Mouse (Mus musculus) left cerebral cortex, postnatal 10 days (tissue): ENCODE measurements around the gene Baiap2l1. TPM values are rescaled to one million over a fixed set of nuclear protein-coding genes. Genes with fewer than 3 reads are reported as not detected.
"Not testable (repeated sequence)": the region's sequence is repeated elsewhere in the genome, so short reads cannot be mapped to it uniquely, and the experiment has no call there.

Source experiments
- DNase-seq, 2 experiments: peaks; one replicate each; pipeline ENCODE4 v3.0.0; 2021 to 2022; ENCODE audit warnings: low spot score in 2 of 2, mixed read lengths in 1 of 2; ENCODE audit errors: extremely low spot score in 1 of 2
- intact Hi-C: fragments of 180-260 bp; cut with DNase I; formaldehyde crosslinking; loops from one replicate; pipeline ENCODE4 v1.15.1; 2025
- total RNA-seq, 2 experiments: library from RNA; stranded (reverse); gene quantifications; 2 replicates each; pipeline ENCODE4 v1.2.3; 2021

Gene Baiap2l1
- total RNA-seq, 2 experiments from 2014 or later = 0.30 to 0.41 TPM

DNA sequence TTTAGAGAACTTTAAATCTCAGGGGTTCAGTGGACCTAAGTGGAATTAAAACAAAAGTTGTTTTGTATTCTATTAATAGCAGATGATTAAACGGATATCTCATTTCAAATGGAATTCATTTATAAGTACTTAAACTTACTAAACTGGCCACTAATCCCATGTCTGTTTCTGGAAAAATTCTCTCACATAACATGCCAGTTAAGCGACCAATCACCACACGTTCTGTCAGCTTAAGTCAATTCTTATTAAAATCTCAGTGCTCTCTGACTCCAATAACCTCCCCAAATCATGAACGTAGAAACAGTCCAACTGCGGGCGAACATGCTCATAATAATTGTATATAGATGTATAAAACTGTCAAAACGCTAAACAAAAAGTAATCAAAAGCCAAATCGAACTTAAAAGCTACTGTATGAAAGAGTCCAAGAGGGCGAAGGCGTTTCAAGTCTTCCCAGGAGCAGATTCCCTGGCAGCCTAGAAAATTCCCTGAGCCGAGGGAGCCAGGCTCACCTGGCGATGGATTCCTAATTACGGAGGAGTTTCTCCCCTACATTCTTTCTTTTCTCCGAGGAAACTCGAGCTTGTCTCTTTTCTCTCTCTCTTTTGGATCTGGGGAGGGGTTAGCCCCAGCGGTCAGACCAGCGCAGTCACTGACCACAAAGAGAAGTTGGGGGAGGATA is 996 bp downstream of the Baiap2l1 start:
- DNase-seq = no peak
- intact Hi-C loops = no loop called here

DNA sequence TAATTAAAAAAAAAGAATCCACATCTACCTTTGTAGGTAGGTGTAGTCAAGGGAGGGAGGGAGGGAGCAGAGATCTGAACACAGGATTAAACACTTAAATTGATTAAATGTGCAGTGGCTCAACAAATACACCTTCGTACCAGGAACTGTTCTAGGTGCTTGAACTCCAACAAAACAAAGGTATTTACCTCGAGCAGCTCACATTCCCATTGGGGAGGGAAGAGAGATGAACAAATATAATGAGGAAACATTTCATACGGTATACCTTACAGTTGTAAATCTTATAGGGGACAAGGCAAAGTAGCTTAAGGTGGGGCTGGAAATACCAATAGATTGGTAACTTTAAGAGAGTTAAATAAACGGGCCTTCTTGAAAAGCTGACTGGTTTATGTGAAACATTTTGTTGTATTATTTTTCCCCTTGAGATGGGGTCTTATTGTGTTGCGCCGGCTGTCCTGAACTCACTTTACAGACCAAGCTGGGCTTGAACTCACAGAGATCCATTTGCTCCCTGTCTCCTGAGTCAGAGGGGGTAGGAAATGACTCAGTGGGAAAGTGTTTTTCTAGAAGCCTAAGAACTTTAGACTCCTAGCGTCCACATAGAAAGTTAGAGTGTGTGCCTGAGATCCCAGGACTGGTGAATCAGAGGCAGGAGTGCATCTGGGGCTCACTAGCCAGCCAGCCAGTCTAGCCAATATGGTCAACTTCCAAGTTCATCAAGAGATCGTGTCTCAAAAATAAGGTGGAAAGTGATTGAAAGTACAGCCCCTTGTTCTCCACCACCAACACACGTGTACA is 5.5 kb downstream of the Baiap2l1 start:
- no peak for DNase-seq
- intact Hi-C loops = no loop called here

DNA sequence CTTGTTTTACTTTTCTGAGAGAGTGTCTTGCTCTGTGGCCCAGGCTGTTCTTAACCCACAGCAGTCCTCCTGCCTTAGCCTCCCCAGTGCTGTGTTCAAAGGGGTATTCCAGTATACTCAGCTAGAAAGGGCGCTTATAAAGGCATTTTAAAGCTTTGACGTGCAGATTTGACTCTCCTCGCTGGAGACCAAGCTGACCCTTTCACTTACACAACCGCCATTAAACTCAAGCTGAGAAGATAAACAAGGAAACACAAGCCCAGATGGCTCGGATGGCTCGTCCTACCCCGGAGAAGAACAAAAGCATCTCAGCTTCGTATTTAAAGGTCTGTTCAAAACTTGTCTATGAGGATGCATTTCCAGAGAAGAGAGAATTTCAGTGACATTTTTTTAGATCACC is 6.7 kb downstream of the Baiap2l1 start:
- intact Hi-C loops = no loop called here
- no peak for DNase-seq

GRCm38 (mm10) chr5:144344592-144344991 is 13.3 kb downstream of the Baiap2l1 start:
- no peak for DNase-seq
- intact Hi-C loops = no loop called here

- intact Hi-C loops = no loop called here
- no peak for DNase-seq
These were observed 16.8 kb downstream of the Baiap2l1 start for GRCm38 (mm10) chr5:144341085-144341484.

DNA sequence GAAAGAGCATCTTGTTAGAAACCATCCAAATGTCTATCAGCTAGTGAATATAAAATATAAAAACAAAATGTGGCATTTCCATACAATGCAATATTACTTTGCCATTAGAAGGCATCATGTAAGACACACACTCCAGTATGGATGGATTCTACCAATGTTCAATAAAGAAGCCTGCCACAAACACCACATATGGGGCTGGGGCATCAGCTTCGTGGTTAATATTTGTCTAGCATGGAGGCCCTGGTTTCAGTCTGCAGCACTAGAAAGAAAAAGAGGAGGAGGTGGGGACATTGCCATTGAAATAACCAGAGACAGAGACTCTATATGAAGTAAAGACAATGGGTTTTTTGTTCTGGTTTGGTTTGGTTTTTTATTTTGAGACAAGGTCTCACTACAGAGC is 19.1 kb downstream of the Baiap2l1 start:
- DNase-seq = no peak
- intact Hi-C loops = no loop called here

GRCm38 (mm10) chr5:144335357-144335756 is 22.6 kb downstream of the Baiap2l1 start:
- DNase-seq, intact Hi-C loops: not testable (repeated sequence)

GRCm38 (mm10) chr5:144334010-144334409 is 23.9 kb downstream of the Baiap2l1 start:
- intact Hi-C loops = no loop called here
- no peak for DNase-seq

DNA sequence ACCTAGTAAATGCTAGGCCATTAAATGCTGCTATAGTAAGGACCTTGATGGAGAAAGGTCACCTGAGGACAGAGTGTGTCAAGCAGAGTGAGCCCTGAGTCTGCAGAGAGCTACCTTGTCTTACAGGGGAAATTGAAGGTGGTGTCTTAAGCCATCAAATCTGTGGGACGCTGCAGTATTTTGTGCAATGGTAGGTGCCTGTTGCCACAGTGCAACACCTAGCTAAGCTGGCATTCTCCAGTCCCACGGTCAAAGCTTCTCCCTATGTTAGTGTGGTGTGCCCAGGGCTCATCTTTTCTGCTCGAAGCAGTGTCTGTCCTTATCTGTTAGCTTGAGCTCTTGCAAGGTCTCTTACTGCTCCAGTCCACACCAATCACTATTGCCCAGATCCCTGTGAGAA is 35.2 kb downstream of the Baiap2l1 start:
- intact Hi-C loops = no loop called here
- no peak for DNase-seq

DNA sequence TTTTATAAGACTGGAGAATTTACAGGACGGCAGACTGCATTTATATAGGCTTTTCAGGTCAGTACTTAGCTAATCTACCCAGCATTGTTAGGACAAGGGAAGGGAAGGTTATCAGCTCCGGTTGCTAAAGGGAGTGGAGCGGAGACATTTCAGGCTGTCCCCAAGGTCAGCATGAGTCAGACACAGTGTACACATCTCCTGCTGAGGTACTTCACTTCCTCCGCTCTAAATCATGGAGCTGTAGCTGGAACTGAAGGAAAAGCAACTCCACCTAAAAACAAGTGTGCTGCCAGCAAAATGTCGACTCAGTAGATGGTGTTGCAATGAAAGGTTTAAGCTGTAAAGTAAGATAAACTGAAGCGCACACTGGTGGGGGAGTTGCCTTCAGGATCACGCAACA is 36.2 kb downstream of the Baiap2l1 start:
- DNase-seq = no peak
- intact Hi-C loops = no loop called here

DNA sequence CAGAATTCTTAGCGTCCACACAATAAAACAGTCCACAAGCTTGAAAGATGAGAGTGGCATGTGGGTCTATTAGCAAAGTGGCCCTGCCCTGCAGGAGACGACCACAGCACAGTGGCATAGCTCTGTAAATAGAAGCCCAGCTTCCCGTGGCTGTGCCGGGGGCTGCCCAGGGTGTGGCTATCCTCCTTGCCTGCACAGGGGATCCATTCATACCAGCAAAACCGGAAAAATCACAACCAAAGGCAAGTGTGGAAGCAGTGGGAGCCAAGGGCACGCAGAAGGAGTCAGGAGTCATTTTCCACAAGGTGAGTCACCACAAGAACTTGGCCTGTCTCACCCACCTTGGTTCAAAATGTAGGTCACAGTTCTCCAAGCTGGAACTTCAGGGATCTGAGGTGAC is 39.6 kb downstream of the Baiap2l1 start:
- intact Hi-C loops = no loop called here
- no peak for DNase-seq

DNA sequence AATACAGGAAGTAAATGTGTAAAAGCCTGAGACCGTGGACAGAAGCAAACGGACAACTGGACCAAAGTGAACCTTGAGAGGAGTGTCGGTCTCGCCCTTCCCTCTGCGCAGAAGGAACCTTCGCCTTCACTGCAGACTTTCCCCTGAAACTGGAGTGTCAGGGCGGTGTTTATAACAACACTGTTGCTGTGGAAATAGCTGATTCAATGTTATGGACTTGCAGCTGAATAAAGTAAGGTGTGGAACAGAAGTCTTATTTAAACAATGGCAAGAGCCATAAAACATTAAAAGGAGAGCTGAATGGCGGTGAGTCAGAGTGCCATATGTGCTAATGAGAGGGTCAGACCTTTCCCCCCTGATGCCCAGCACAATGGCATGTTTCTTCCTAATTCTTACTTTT is 40.5 kb downstream of the Baiap2l1 start:
- intact Hi-C loops = no loop called here

GRCm38 (mm10) chr5:144316442-144316841 is 41.5 kb downstream of the Baiap2l1 start:
- no peak for DNase-seq
- intact Hi-C loops = no loop called here

More for the DNA sequence above, 40.5 kb downstream of the Baiap2l1 start:
- DNase-seq = no peak

DNA sequence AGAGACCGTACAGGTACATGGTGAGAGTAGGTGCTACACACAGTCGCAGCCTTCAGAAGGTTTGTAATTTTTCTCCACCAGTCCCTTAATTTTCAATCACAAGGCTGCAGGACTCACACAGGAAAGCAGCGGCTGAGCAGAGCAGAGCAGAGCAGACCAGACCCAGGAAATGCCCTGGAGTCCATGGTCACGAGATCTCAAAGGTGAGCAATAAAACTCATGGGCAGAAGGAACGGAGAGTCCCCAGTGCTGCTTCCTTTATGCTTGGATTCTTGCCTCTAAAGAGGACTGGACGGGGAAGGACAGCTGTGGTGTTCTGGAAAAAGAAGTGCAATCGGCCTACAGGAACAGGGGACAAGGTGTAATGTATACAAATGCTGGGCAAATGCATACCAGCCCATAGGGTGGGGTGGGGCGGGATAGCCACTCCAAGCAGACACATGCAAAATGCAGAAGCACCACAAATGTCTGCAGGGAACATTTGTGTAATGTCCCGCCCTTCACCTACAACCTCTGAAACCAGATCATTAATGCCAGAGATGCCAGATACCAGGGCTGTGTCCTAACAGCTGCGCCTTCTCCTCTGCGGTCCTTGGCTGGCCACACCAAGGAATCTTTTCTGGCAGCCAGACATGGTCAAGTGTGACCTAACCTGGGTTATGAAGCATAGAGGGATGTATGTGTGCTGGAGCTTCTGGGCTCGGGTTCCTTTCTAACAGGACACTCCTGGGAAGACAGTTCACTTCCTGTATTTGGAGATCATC is 43.0 kb downstream of the Baiap2l1 start:
- no peak for DNase-seq
- intact Hi-C loops = no loop called here

DNA sequence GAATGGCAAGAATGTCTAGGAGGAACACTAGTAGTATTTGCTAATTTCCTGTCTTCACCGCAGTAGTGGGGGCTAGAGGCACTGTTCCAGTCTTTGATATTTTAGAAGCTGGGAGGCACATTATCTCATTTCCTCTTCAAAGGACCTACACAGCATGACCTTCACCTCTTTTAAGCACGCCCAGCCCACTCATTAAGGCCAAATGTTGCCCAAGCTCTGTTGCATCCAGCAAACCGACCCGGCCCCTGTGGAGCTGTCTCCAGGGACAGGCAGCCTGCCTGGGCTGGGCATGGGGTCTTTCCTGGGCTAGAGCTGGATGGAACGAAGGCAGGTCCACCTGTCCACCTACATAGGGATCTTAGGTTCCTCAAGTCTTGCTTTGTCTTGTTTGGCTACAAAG is 44.6 kb downstream of the Baiap2l1 start:
- no peak for DNase-seq
- intact Hi-C loops = no loop called here

DNA sequence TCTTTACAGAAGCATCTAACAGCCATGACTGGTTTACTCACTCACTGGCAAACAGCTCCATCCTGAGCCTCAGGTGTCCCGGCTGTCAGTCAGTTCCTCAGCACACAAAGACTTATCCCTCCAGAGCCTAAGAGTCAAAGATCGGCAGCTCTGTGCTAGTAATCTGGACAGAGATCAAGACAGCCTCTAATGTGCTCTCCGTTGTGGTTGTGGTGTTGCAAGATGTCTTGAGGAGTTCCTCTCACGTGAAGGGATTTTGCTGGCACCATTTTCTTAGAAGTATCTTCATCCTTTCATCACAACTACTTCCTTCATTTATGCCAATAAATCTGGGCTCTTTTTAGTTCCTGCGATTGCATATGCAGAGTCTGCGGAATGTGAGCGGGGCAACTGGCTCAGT is 45.7 kb downstream of the Baiap2l1 start:
- DNase-seq = no peak
- intact Hi-C loops = no loop called here

DNA sequence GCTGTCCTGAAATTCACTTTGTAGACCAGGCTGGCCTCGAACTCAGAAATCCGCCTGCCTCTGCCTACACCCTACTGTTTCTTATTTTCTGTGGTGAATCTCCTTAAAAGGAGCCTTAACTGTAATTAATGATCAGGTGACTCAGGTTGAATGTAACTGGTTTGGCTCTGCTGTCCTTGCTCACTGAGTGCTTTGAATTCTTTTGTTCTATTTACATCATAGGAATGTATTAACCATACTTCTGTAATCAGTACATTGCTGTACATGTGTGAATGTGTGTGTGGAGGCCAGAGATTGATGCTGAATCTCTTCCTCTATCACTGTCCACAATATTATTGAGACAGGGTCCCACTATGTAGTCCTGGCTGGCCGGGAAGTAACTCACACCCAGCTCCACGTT is 49.0 kb downstream of the Baiap2l1 start:
- intact Hi-C loops = no loop called here
- DNase-seq = no peak

- DNase-seq = no peak
- intact Hi-C loops = no loop called here
These were observed 54.8 kb downstream of the Baiap2l1 start for GRCm38 (mm10) chr5:144303071-144303470.

DNA sequence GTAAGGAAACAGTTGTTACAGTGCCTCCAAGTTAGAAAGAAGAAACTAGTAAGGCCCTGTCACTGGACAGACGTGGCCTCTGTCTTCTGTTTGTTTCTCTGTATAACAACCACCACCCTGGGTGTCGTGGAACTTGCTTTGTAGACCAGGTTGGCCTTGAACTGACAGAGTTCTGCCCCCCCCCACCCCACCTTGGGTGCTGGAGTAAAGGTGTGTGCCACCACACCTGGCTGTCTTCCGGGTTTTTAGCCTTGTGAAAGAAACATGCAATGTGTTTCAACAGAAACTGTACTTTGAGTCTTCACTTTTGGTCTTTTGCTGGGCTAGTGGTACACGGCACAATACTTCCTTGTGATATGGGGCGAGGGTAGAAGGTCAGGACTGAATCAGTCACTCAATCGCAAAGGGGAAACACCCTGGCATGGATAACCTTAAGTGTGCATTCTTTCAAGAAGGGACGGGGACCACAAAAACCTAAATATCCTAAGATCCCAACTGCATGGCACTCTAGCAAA is 61.8 kb downstream of the Baiap2l1 start:
- intact Hi-C loops = no loop called here
- DNase-seq = no peak

DNA sequence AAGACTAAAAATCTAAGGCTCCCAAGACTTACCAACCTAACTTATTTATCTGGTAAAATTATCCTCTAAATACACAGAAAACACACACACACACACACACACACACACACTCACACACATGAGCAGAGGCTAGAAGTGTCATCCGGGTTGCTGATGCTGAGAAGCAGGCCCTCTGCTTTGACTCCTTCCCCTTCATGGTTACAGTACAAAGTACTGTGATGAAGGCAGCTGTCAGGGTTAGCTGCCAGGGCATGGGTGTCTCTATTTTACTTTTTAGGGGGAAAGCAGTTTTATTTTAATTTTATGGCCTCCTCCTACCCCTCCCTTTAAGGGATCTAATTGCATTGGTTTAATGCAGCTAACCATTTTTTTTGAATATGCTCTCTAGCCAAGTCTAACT is 62.6 kb downstream of the Baiap2l1 start:
- no peak for DNase-seq
- intact Hi-C loops = no loop called here
